In the genomic region with DNA sequence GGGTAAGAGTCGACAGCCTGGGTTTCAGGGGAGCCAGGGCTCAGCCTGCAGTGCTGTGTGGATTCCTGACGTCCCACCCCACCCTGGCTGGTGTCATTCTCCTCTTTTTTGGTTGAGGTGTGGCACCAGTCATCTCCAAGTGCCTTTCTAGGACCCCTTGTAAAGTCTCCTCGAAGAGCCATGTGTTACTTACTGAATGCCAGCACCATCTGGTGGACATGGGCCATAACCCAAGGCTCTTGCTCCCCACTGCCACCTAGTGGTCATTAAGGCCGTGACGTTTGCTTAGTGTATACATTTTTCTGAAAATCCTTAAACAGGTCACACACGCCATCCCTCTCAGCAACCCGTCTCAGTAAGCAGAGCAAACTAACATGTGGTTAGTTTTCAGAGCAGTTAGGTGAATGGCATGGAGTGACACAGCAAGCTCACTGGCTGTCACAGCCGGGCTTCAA, we compare ENCODE assay signal across 8 mouse cellular contexts. TPM values are rescaled to one million over a fixed set of nuclear protein-coding genes. Genes with fewer than 3 reads are reported as not detected.
A peak's percentile ranks its signal among the peaks of the same experiment; 100 is the strongest.
DNase-seq lines count a peak whose midpoint lies in the region; ATAC-seq and TF ChIP-seq lines count a peak whose summit lies in the region.

No protein-coding gene starts in this region.

- no peak overlapping the region for H3K4me2 ChIP-seq in forebrain, embryonic 12.5 days
- no peak overlapping the region for H3K4me2 ChIP-seq in lung, embryonic 15.5 days

- no peak overlapping the region for H3K27ac ChIP-seq in ES-E14 (ENCODE audit: insufficient read depth, low read depth, low read length, poor library complexity, severe bottlenecking)
- H3K27ac ChIP-seq in forebrain, embryonic 12.5 days, result no peak overlapping the region
- no peak overlapping the region for H3K27ac ChIP-seq in layer of hippocampus, adult 2 months
- no peak overlapping the region for H3K27ac ChIP-seq in lung, embryonic 15.5 days

- ATAC-seq in forebrain, embryonic 12.5 days (ENCODE audit: low FRiP score), result peak; percentile 74
- peak; percentile 87 for ATAC-seq in hematopoietic stem cell, adult 5-6 weeks (replicated peaks in 1 of 2; ENCODE audit: insufficient read depth in 1 of 2, low FRiP score in 2 of 2, low TSS enrichment in 1 of 2, low read depth in 1 of 2, poor library complexity in 2 of 2, severe bottlenecking in 2 of 2)
- peak; percentile 59; the same call in 1 of the 2 replicates for ATAC-seq in lung, embryonic 15.5 days (ENCODE audit: borderline replicate concordance, extremely low read depth, low FRiP score, low TSS enrichment)

- DNase-seq in ES-E14 (ENCODE audit: low read depth, low spot score), result peak; percentile 92
- peak; percentile 89 for DNase-seq in c-Kit-positive CD71-negative TER-119-negative erythroid progenitor cells, embryonic 14.5 days (ENCODE audit: low read depth)
- peak; percentile 55 to 77 for DNase-seq in layer of hippocampus, adult 2 months (ENCODE audit: low spot score in 2 of 2)
- peak; percentile 78 for DNase-seq in ovary, postnatal 14 days (ENCODE audit: low spot score)
- peak; percentile 55 to 82 for DNase-seq in thymus, postnatal 10 days (ENCODE audit: low spot score in 2 of 2)

- no peak overlapping the region for H3K9ac ChIP-seq in ES-E14 (ENCODE audit: insufficient read depth, low read depth, low read length, poor library complexity, severe bottlenecking)
- no peak overlapping the region for H3K9ac ChIP-seq in forebrain, embryonic 12.5 days
- no peak overlapping the region for H3K9ac ChIP-seq in lung, embryonic 15.5 days

- in situ Hi-C loops in ES-E14 (cut with MboI; ENCODE audit: low sequenced_read_pairs in 2 of 2, unreplicated experiment in 2 of 2), result no loop called here

- no peaks in the 10 kb centered on the region; a peak in 1 of 4 replicates for H3K4me1 ChIP-seq in ES-E14 (ENCODE audit: control insufficient read depth in 2 of 2, insufficient read depth in 2 of 2, low read length in 2 of 2, poor library complexity in 1 of 2)
- no peaks in the 10 kb centered on the region for H3K4me1 ChIP-seq in forebrain, embryonic 12.5 days
- H3K4me1 ChIP-seq in lung, embryonic 15.5 days, result no peaks in the 10 kb centered on the region

- H3K4me3 ChIP-seq in ES-E14 (ENCODE audit: insufficient read depth in 1 of 2, low read depth in 1 of 2, low read length in 2 of 2, poor library complexity in 1 of 2, severe bottlenecking in 1 of 2), result no peak overlapping the region
- no peak overlapping the region for H3K4me3 ChIP-seq in forebrain, embryonic 12.5 days (replicated peaks)
- H3K4me3 ChIP-seq in layer of hippocampus, adult 2 months, result no peak overlapping the region
- no peak overlapping the region for H3K4me3 ChIP-seq in lung, embryonic 15.5 days

- TF ChIP-seq CTCF in layer of hippocampus, adult 2 months (conservative IDR thresholded peaks at IDR 0.05), result peak; percentile 98

- H3K9me3 ChIP-seq in ES-E14 (ENCODE audit: control insufficient read depth, insufficient read depth, low read depth, low read length), result no peaks in the 10 kb centered on the region
- H3K9me3 ChIP-seq in forebrain, embryonic 12.5 days, result no peaks in the 10 kb centered on the region
- no peaks in the 10 kb centered on the region for H3K9me3 ChIP-seq in lung, embryonic 15.5 days

- H3K27me3 ChIP-seq in forebrain, embryonic 12.5 days, result no peaks in the 10 kb centered on the region
- H3K27me3 ChIP-seq in lung, embryonic 15.5 days, result no peaks in the 10 kb centered on the region

- 21% methylated on average over 8 of the region's 8 CpGs for WGBS in forebrain, embryonic 12.5 days
- 19% methylated on average over 8 of the region's 8 CpGs for WGBS in lung, embryonic 15.5 days

- no peaks in the 10 kb centered on the region for H3K36me3 ChIP-seq in ES-E14 (ENCODE audit: control insufficient read depth, insufficient read depth, low read length, poor library complexity, severe bottlenecking)
- no peaks in the 10 kb centered on the region for H3K36me3 ChIP-seq in forebrain, embryonic 12.5 days (replicated peaks)
- H3K36me3 ChIP-seq in lung, embryonic 15.5 days, result no peaks in the 10 kb centered on the region

TF ChIP-seq in ES-E14, 5 proteins besides CTCF, POLR2A, EP300 and RAD21:
- TF ChIP-seq ZC3H11A (IDR thresholded peaks at IDR 0.05; ENCODE audit: borderline replicate concordance, low read depth, low read length) (peak; percentile 83), HCFC1 (IDR thresholded peaks at IDR 0.05; ENCODE audit: borderline replicate concordance, insufficient read depth, low read length) (peak; percentile 18; the same call in 1 of the 2 replicates), ZNF384 (IDR thresholded peaks at IDR 0.05; ENCODE audit: low read depth, low read length) (0 out of 2 replicates have a peak, but pooled peaks have one; percentile 14), CHD2 (IDR thresholded peaks at IDR 0.05; ENCODE audit: low read depth, low read length) (no peak)
TF ChIP-seq in ES-E14: peak in this region for 3.

RNA-seq across cellular contexts. Expression of a gene that starts 10.3 kb away (rescaled TPM):
- 11.3 and 12.5 TPM in 2 replicates for total RNA-seq in ES-E14 (2012; rRNA removed)
- polyA plus RNA-seq in forebrain, embryonic 12.5 days (2016; fragmentation: Nextera tagmentation; extraction: Ambion mirVana), result 30.1 and 31.6 TPM in 2 replicates
- total RNA-seq in hematopoietic stem cell, adult 5-6 weeks (2017), result 18.6 and 27.7 TPM in 2 replicates
- 10 to 100 TPM; 55.1 to 55.9 TPM for total RNA-seq in layer of hippocampus, adult 2 months (2021)
- 14.3 and 15.5 TPM in 2 replicates for polyA plus RNA-seq in lung, embryonic 15.5 days (2015; fragmentation: Nextera tagmentation; extraction: Ambion mirVana)
